Mouse (Mus musculus): Measurements from ENCODE around the gene Mrrf. TPM values are rescaled to one million over a fixed set of nuclear protein-coding genes. Genes with fewer than 3 reads are reported as not detected.
A peak's percentile ranks its signal among the peaks of the same experiment; 100 is the strongest.
"Not testable (repeated sequence)": the region's sequence is repeated elsewhere in the genome, so short reads cannot be mapped to it uniquely, and the experiment has no call there.

The Mrrf gene
- total RNA-seq, 2 experiments from 2014 or later = 14.7 to 14.9 TPM

GRCm38 (mm10) chr2:36129051-36129450, 7.1 kb upstream of the Mrrf start:
- DNase-seq = no peak

- no peak for DNase-seq
These were observed 302 bp upstream of the Mrrf start for GRCm38 (mm10) chr2:36135887-36136286.

- no peak for DNase-seq
These were observed 2.9 kb downstream of the Mrrf start for GRCm38 (mm10) chr2:36139096-36139495.

GRCm38 (mm10) chr2:36148876-36149365, 12.7 kb downstream of the Mrrf start:
- no peak for DNase-seq

GRCm38 (mm10) chr2:36152401-36152800, 16.2 kb downstream of the Mrrf start:
- DNase-seq = not testable (repeated sequence)

GRCm38 (mm10) chr2:36157461-36157860, 21.3 kb downstream of the Mrrf start:
- DNase-seq = no peak

- no peak for DNase-seq
These were observed 23.1 kb downstream of the Mrrf start for GRCm38 (mm10) chr2:36159336-36159735.

GRCm38 (mm10) chr2:36167990-36168618, 31.9 kb downstream of the Mrrf start:
- DNase-seq = no peak

GRCm38 (mm10) chr2:36169176-36169575, 33.0 kb downstream of the Mrrf start:
- no peak for DNase-seq

- no peak for DNase-seq
These were observed 35.9 kb downstream of the Mrrf start for GRCm38 (mm10) chr2:36172136-36172535.

GRCm38 (mm10) chr2:36172574-36172973, 36.4 kb downstream of the Mrrf start:
- no peak for DNase-seq

- no peak for DNase-seq
These were observed 43.3 kb downstream of the Mrrf start for GRCm38 (mm10) chr2:36179487-36179886.

- DNase-seq = not testable (repeated sequence)
These were observed 45.6 kb downstream of the Mrrf start for GRCm38 (mm10) chr2:36181587-36182368.

GRCm38 (mm10) chr2:36183278-36183677, 47.1 kb downstream of the Mrrf start:
- DNase-seq = peak in 1 of 2 experiments; percentile 24

GRCm38 (mm10) chr2:36184192-36184591, 48.0 kb downstream of the Mrrf start:
- no peak for DNase-seq

GRCm38 (mm10) chr2:36184876-36185275, 48.7 kb downstream of the Mrrf start:
- no peak for DNase-seq

- DNase-seq = not testable (repeated sequence)
These were observed 53.0 kb downstream of the Mrrf start for GRCm38 (mm10) chr2:36189200-36189599.

- no peak for DNase-seq
These were observed 55.1 kb downstream of the Mrrf start for GRCm38 (mm10) chr2:36191098-36191941.

- DNase-seq = no peak
These were observed 60.8 kb downstream of the Mrrf start for GRCm38 (mm10) chr2:36197021-36197420.

- DNase-seq = peak; percentile 37 to 53
These were observed 62.0 kb downstream of the Mrrf start for GRCm38 (mm10) chr2:36197919-36198881.

- no peak for DNase-seq
These were observed 62.7 kb downstream of the Mrrf start for GRCm38 (mm10) chr2:36198882-36199262.

- no peak for DNase-seq
These were observed 64.6 kb downstream of the Mrrf start for GRCm38 (mm10) chr2:36200813-36201212.

Data from layer of hippocampus, postnatal 36 days (tissue).